Mouse (Mus musculus): ENCODE data around the gene Abca6.

Abca6 gene

GRCm38 (mm10) chr11:110251534-110251933, at the start of gene Abca6:
TSS of gene Abca6 (minus strand) at chr11:110251776.
- DNase-seq (ENCODE audit: low spot score in 2 of 2), result peak in 1 of 2 experiments; percentile 17

DNA sequence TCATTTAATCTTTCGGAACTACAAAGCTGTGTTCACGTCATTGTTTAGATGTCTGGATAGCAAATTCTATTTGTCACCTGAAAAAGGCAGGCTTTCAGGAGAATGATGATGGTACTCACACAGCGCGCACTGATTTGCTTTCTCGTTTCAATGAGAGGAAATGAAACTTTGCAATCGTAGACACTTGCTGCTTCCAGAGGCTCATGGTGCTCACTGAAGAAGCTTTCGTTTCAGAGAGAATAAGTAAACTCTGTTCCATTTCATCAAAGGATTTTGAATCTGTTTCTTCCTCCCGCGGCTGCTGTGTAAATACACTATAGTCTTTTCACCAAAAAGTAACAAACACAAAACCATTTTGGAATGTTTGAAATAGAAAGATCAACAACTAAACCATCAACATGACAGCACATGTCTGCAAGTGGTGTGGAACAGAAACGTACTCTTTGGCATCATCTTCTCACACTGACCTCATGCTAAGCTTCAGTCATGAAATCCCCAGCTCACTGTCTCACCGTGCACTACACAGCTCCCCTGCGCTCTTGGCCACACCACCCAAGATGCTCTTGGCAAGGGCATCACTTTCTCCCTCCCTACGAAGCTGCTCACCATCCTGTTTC, 46.4 kb upstream of the Abca6 start:
- DNase-seq (ENCODE audit: low spot score in 2 of 2), result no peak

GRCm38 (mm10) chr11:110290586-110290985, 39.0 kb upstream of the Abca6 start:
- no peak for DNase-seq (ENCODE audit: low spot score in 2 of 2)

- no peak for DNase-seq (ENCODE audit: low spot score in 2 of 2)
These were observed 36.8 kb upstream of the Abca6 start for GRCm38 (mm10) chr11:110288423-110288822.

DNA sequence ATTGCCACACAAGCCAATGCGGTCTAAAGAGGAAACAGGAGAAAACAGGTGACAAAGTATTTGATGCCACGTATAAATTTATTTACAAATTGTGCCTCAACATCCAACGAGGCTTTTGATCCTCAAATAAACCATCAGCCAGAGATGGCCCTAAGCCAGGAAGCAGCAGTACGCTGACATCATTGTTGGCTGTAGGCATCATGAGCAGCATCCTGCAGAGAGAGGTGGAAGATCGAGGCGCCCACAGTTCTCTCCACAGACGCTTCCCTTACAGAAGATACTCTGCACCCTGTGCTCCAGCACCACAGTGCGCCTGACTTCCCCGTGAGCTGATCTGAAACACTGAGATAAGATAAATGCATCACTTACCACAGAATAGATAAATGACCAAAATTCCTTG, 36.1 kb upstream of the Abca6 start:
- DNase-seq (ENCODE audit: low spot score in 2 of 2), result no peak

- DNase-seq (ENCODE audit: low spot score in 2 of 2), result no peak
These were observed 34.8 kb upstream of the Abca6 start for GRCm38 (mm10) chr11:110286331-110286730.

- no peak for DNase-seq (ENCODE audit: low spot score in 2 of 2)
These were observed 33.3 kb upstream of the Abca6 start for GRCm38 (mm10) chr11:110284849-110285248.

- DNase-seq (ENCODE audit: low spot score in 2 of 2), result no peak
These were observed 32.7 kb upstream of the Abca6 start for GRCm38 (mm10) chr11:110284185-110284787.

- DNase-seq (ENCODE audit: low spot score in 2 of 2), result no peak
These were observed 23.2 kb upstream of the Abca6 start for GRCm38 (mm10) chr11:110274794-110275193.

- DNase-seq (ENCODE audit: low spot score in 2 of 2), result peak; percentile 19 to 43
These were observed 20.2 kb upstream of the Abca6 start for GRCm38 (mm10) chr11:110271745-110272144.

- peak; percentile 73 to 80 for DNase-seq (ENCODE audit: low spot score in 2 of 2)
These were observed 16.8 kb upstream of the Abca6 start for GRCm38 (mm10) chr11:110268244-110268844.

GRCm38 (mm10) chr11:110267232-110267631, 15.7 kb upstream of the Abca6 start:
- DNase-seq (ENCODE audit: low spot score in 2 of 2), result no peak

DNA sequence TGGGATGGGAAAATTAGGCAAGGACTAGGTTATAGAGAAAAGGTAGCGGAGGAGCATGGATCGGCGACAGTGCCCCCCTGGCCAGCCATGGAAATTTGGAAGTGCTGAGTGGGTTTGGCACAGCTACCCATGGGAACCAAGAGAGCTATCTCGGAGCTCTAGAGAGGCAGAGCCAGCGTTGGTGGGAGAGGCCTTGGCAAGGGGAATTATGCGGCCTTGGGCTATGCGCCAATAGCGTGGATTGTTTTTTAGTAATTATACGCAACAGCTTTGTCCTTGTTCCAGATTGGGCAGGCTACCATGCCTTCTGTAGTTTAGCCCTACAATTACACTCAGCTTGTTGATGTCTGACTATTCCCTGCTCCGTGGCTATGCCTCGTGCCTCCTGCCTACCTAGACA, 15.2 kb upstream of the Abca6 start:
- DNase-seq (ENCODE audit: low spot score in 2 of 2), result no peak

DNA sequence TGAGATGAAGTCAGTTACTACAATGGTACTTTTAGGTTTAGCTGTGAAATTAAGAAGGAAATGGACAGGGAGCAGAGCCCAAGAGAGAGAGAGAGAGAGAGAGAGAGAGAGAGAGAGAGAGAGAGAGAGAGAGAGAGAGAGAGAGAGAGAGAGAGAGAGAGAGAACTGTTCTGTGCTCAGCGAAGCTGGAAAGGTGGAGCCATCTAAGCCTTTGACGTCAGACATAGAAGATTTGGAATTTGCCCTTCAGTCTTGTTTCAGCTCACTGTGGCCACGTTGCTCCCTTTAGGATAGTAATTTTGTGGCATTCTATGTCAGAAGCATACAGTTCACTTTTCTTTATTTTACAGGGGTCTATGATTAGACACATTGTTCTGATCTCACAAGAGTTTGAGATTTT, 10.3 kb upstream of the Abca6 start:
- DNase-seq (ENCODE audit: low spot score in 2 of 2), result no peak

GRCm38 (mm10) chr11:110257911-110258310, 6.3 kb upstream of the Abca6 start:
- DNase-seq (ENCODE audit: low spot score in 2 of 2), result no peak

DNA sequence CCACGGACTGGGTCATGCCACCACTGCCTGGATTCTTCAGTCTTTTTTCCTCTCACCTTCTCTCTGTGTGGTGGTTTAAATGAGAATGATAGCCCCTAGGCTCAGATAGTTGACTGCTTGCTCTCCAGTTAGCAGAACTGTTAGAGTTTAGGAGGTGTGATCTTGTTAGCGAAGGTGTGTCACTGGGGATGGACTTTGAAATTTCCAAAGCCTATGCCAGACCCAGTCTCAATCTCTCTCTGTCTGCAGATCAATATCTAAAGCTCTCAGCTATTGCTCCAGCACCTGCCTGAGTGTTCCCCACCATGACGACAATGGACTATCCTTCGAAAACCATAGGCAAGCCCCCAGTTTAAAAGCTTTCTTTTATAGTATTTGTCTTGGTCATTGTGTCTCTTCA, 5.5 kb upstream of the Abca6 start:
- DNase-seq (ENCODE audit: low spot score in 2 of 2), result no peak

GRCm38 (mm10) chr11:110252256-110252655, 680 bp upstream of the Abca6 start:
- no peak for DNase-seq (ENCODE audit: low spot score in 2 of 2)

GRCm38 (mm10) chr11:110244730-110245129, 6.8 kb downstream of the Abca6 start:
- no peak for DNase-seq (ENCODE audit: low spot score in 2 of 2)

- no peak for DNase-seq (ENCODE audit: low spot score in 2 of 2)
These were observed 14.1 kb downstream of the Abca6 start for GRCm38 (mm10) chr11:110237466-110237865.

DNA sequence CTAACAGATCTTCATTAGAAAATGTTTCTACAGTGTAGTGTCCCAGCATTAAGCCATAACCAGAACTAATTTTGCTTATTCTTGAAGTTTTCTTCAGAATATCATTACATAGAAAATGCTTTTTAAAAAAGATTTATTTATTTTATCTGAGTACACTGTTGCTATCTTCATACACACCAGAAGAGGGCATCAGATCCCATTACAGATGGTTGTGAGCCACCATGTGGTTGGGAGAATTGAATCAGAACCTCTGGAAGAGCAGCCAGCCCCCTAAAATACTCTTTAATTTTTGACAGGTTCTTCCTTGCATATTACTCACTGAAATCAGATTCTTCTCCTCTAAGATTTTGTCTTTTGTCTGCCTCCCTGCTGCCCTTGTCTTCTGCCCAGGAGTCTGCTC, 18.6 kb downstream of the Abca6 start:
- DNase-seq (ENCODE audit: low spot score in 2 of 2), result no peak

DNA sequence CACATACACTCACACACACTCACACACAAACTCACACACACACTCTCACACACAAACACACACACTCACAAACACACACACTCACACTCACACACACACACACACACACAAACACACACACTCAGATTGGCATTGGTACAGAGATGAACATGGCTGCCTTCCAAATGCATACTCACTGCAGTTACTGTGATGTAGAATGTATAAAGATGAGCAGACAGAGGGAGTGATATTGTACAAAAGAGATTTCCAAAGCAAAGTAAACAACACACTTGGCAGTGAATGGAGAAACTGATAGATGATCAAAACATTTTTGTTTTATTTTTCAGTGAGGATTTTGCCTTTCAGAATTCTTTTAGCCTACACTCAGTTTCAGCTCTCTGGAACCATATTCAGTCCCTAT, 34.5 kb downstream of the Abca6 start:
- DNase-seq (ENCODE audit: low spot score in 2 of 2), result no peak

- no peak for DNase-seq (ENCODE audit: low spot score in 2 of 2)
These were observed 47.6 kb downstream of the Abca6 start for GRCm38 (mm10) chr11:110203930-110204329.

GRCm38 (mm10) chr11:110198882-110199281, 52.7 kb downstream of the Abca6 start:
- DNase-seq (ENCODE audit: low spot score in 2 of 2), result no peak

All from spleen, postnatal 36 days (tissue).